Mouse (Mus musculus) retina, postnatal 7 days (tissue): ENCODE data around the gene Ect2l.

ENCODE experiments used
- DNase-seq: peaks from one replicate; pipeline ENCODE4 v3.0.0-alpha.2; 2012; ENCODE audit warnings: low read depth, low spot score

Gene Ect2l

GRCm38 (mm10) chr10:18210726-18211125 lies at the start of gene Ect2l:
Gene Ect2l, minus strand, starts transcription at chr10:18210890.
- DNase-seq: peak; percentile 11

GRCm38 (mm10) chr10:18251345-18251744 lies 40.7 kb upstream of the Ect2l start:
- DNase-seq: no peak

- DNase-seq: no peak
Observed at GRCm38 (mm10) chr10:18243614-18244013, 32.9 kb upstream of the Ect2l start.

GRCm38 (mm10) chr10:18237191-18237590 lies 26.5 kb upstream of the Ect2l start:
- no peak for DNase-seq

- no peak for DNase-seq
Observed at GRCm38 (mm10) chr10:18236328-18236927, 25.7 kb upstream of the Ect2l start.

- DNase-seq: no peak
Observed at GRCm38 (mm10) chr10:18235402-18235747, 24.7 kb upstream of the Ect2l start.

- DNase-seq: peak; percentile 90
Observed at GRCm38 (mm10) chr10:18234560-18235401, 24.1 kb upstream of the Ect2l start, which contains the start of gene Ccdc28a. Gene Ccdc28a, minus strand, starts transcription at chr10:18234998.

GRCm38 (mm10) chr10:18233891-18234290 lies 23.2 kb upstream of the Ect2l start:
- no peak for DNase-seq

GRCm38 (mm10) chr10:18224386-18224785 lies 13.7 kb upstream of the Ect2l start:
- DNase-seq: no peak

- no peak for DNase-seq
Observed at GRCm38 (mm10) chr10:18219351-18219750, 8.7 kb upstream of the Ect2l start.

GRCm38 (mm10) chr10:18214124-18214523 lies 3.4 kb upstream of the Ect2l start:
- no peak for DNase-seq

GRCm38 (mm10) chr10:18213373-18213772 lies 2.7 kb upstream of the Ect2l start:
- DNase-seq: no peak

GRCm38 (mm10) chr10:18210119-18210518 lies 571 bp downstream of the Ect2l start:
- no peak for DNase-seq

GRCm38 (mm10) chr10:18204067-18204466 lies 6.6 kb downstream of the Ect2l start:
- no peak for DNase-seq

GRCm38 (mm10) chr10:18202401-18202800 lies 8.3 kb downstream of the Ect2l start:
- no peak for DNase-seq

GRCm38 (mm10) chr10:18200656-18201055 lies 10.0 kb downstream of the Ect2l start:
- no peak for DNase-seq

GRCm38 (mm10) chr10:18199919-18200318 lies 10.8 kb downstream of the Ect2l start:
- DNase-seq: no peak

GRCm38 (mm10) chr10:18198286-18199015 lies 12.2 kb downstream of the Ect2l start:
- no peak for DNase-seq

- DNase-seq: peak; percentile 70
Observed at GRCm38 (mm10) chr10:18197206-18197979, 13.3 kb downstream of the Ect2l start.

- DNase-seq: no peak
Observed at GRCm38 (mm10) chr10:18194737-18195141, 16.0 kb downstream of the Ect2l start.

GRCm38 (mm10) chr10:18194156-18194555 lies 16.5 kb downstream of the Ect2l start:
- DNase-seq: no peak

GRCm38 (mm10) chr10:18193221-18193620 lies 17.5 kb downstream of the Ect2l start:
- DNase-seq: no peak
